Mouse (Mus musculus): ENCODE results near the gene Dync2h1.

GRCm38 (mm10) chr9:7014733-7015132 is 169.5 kb downstream of the Dync2h1 start:
- TF ChIP-seq CTCF (IDR thresholded peaks at IDR 0.05; ENCODE audit: borderline replicate concordance, insufficient read depth, low read depth, low read length) (no peak), POLR2A (IDR thresholded peaks at IDR 0.05; ENCODE audit: borderline replicate concordance, insufficient read depth, low read length) (no peak)
